Mouse (Mus musculus) limb, embryonic 14.5 days (tissue): ENCODE measurements around the gene Kcnb1. TPM values are rescaled to one million over a fixed set of nuclear protein-coding genes. Genes with fewer than 3 reads are reported as not detected.

ENCODE experiments used
- ATAC-seq: fragments of 200-750 bp; cut with Nextera tagmentation; 2 replicates; pipeline ENCODE4 v1.8.0; 2017; ENCODE audit warnings: low read depth, moderate number of reproducible peaks, moderate TSS enrichment; ENCODE audit not compliant: low FRiP score
- DNase-seq: peaks from one replicate; pipeline ENCODE4 v3.0.0-alpha.2; 2015; ENCODE audit warnings: low spot score
- H3K27ac ChIP-seq: fragments of 300-500 bp; sonication (generic); replicated peaks from 2 replicates; pipeline ENCODE4 v1.5.1; 2014; ENCODE audit warnings: low read depth, mild to moderate bottlenecking, low read length, moderate library complexity, mixed read lengths
- H3K27me3 ChIP-seq: fragments of 300-500 bp; sonication (generic); 2 replicates; pipeline ENCODE4 v1.6.1; 2014; ENCODE audit warnings: low read length, mixed read lengths; ENCODE audit not compliant: control insufficient read depth, insufficient read depth
- H3K36me3 ChIP-seq: fragments of 300-500 bp; sonication (generic); 2 replicates; pipeline ENCODE4 v1.6.1; 2014; ENCODE audit warnings: mild to moderate bottlenecking, low read length, moderate library complexity, mixed read lengths; ENCODE audit not compliant: control insufficient read depth, insufficient read depth
- H3K4me1 ChIP-seq: fragments of 300-500 bp; sonication (generic); 2 replicates; pipeline ENCODE4 v1.6.1; 2014; ENCODE audit warnings: antibody characterized with exemption, low read length, mixed read lengths; ENCODE audit not compliant: control insufficient read depth, insufficient read depth
- H3K4me2 ChIP-seq: fragments of 300-500 bp; sonication (generic); replicated peaks from 2 replicates; pipeline ENCODE4 v1.6.1; 2014; ENCODE audit warnings: low read depth, mild to moderate bottlenecking, low read length, moderate library complexity; ENCODE audit not compliant: severe bottlenecking
- H3K4me3 ChIP-seq: fragments of 300-500 bp; sonication (generic); replicated peaks from 2 replicates; pipeline ENCODE4 v1.5.1; 2014; ENCODE audit warnings: low read length
- H3K9ac ChIP-seq: fragments of 300-500 bp; sonication (generic); 2 replicates; pipeline ENCODE4 v1.6.1; 2014; ENCODE audit warnings: mild to moderate bottlenecking, low read depth, low read length, moderate library complexity; ENCODE audit not compliant: severe bottlenecking
- H3K9me3 ChIP-seq: fragments of 300-500 bp; sonication (generic); 2 replicates; pipeline ENCODE4 v1.6.1; 2016; ENCODE audit warnings: low read length; ENCODE audit not compliant: control insufficient read depth
- POLR2A ChIP-seq: fragments of 200-500 bp; IDR thresholded peaks from 2 replicates; pipeline ENCODE4 v1.8.0; 2012; ENCODE audit warnings: inconsistent platforms, mild to moderate bottlenecking, moderate library complexity, borderline replicate concordance; ENCODE audit not compliant: insufficient read depth, insufficient read length; ENCODE audit errors: extremely low read depth
- WGBS: fragments of 180-500 bp; shearing (Covaris S2); extraction: QIAGEN DNeasy Blood & Tissue Kit; methylation state at CpG from one replicate; pipeline ENCODE4 v1.1.7; 2014; 5-methylcytosine and 5-hydroxymethylcytosine counted together
- polyA plus RNA-seq, 2 experiments: library from polyadenylated mRNA; depleted of rRNA in 1 of 2; stranded (reverse) in 1 of 2; unstranded in 1 of 2; fragments of >200 nt; fragmentation: Nextera tagmentation in 1 of 2; extraction: Ambion mirVana in 1 of 2; gene quantifications; 2 replicates each; pipeline versions ENCODE4 v1.2.1 to v1.2.3; 2012 to 2014

The Kcnb1 gene
- polyA plus RNA-seq (2012; rRNA removed) = 2.7 and 3.3 TPM in 2 replicates
- polyA plus RNA-seq (2014; fragmentation: Nextera tagmentation; extraction: Ambion mirVana) = 1.3 and 1.6 TPM in 2 replicates

DNA sequence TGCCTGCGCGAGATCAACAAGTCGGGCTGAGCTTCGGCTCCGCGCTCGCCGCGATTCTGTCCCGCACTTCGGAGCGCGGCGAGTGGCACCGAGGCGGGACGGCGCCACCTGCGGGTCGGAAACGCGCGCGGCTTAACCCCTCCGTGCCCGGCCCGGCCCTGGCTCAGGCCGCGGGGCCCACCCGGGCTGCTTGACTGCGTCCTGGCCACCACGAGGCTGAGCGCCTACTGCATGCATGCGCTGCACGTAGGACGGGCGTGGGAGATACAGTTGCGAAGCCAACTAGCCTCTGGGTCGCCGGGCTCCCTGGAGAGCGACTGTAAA, at the start of gene Kcnb1:
Gene Kcnb1 (minus strand): TSS at position 80 of the 324 bp plus-strand sequence.
- H3K4me2 ChIP-seq = peak within 1 kb of the TSS; percentile 73
- peak within 1 kb of the TSS; percentile 49 for H3K4me3 ChIP-seq
- ATAC-seq = peak; percentile 54; the same call in 1 of the 2 replicates
- no peak for TF ChIP-seq POLR2A
- no peaks in the 10 kb centered on the region for H3K36me3 ChIP-seq
- H3K9ac ChIP-seq = peak within 1 kb of the TSS; percentile 50
- peaks cover 9% of the 10 kb centered on the region; the same call in 1 of the 2 replicates for H3K4me1 ChIP-seq
- WGBS = under 1% methylated on average over 11 of the region's 41 CpGs
- no peaks in the 10 kb centered on the region for H3K9me3 ChIP-seq
- peaks cover 59% of the 10 kb centered on the region for H3K27me3 ChIP-seq
- peak; percentile 64 for DNase-seq
- no peak within 1 kb of the TSS for H3K27ac ChIP-seq

DNA sequence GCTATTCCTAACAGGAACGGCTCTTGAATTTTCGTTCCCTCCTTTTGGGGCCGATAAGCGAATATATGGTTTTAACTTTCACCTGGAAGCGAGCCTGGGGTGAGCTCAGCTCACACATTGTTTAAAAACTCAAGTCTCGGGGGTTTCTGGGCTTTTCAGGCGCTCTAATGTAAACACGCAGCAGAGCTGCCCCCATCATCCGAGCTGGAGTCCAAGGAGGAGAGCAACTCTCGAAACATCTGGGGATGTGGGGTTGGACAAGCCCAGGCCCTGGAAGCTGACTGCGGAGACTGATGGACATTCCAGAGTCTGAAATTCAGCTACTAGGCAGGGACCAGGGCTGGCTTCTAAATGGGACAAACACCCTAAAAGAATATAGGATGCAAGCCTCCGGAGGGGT, 49.3 kb upstream of the Kcnb1 start:
- ATAC-seq = peak; percentile 64; the same call in 1 of the 2 replicates

DNA sequence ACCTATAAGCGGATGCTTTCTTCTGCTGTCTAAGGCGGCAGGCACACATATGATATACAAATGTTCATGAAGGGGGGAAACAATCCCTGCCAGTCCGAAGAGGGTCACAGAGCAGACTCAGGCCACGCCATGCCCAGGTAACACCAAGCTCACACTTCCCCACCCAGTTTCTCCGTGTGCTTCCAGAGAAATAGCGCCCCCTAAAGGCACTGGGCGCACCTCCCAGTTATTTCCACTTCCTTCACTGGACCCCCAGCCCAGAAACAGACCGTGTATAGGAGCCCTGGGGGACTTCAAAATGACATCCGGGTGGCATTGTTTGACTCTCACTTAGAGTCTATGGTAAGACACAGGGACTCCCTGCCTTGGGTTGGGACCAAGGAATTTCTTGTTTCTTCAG, 47.3 kb upstream of the Kcnb1 start:
- Histone ChIP-seq H3K9ac (no peak overlapping the region), H3K27me3 (no peaks in the 10 kb centered on the region), H3K4me3 (no peak overlapping the region), H3K4me2 (no peak overlapping the region), H3K27ac (no peak overlapping the region), H3K36me3 (no peaks in the 10 kb centered on the region), H3K9me3 (no peaks in the 10 kb centered on the region), H3K4me1 (peaks cover 38% of the 10 kb centered on the region)
- DNase-seq = no peak
- ATAC-seq = no peak
- no peak for TF ChIP-seq POLR2A
- 74% methylated on average over 9 of the region's 9 CpGs for WGBS

More for the DNA sequence above, 49.3 kb upstream of the Kcnb1 start:
- Histone ChIP-seq H3K4me2 (peak overlapping the region; percentile 81), H3K27me3 (no peaks in the 10 kb centered on the region), H3K9me3 (no peaks in the 10 kb centered on the region), H3K27ac (peak overlapping the region; percentile 34; the same call in 1 of the 2 replicates), H3K9ac (peak overlapping the region; percentile 66), H3K4me3 (peak overlapping the region; percentile 51), H3K4me1 (peaks cover 24% of the 10 kb centered on the region), H3K36me3 (no peaks in the 10 kb centered on the region)
- DNase-seq = peak; percentile 52
- WGBS = 11% methylated on average over 12 of the region's 12 CpGs
- no peak for TF ChIP-seq POLR2A

- no peak for ATAC-seq
- H3K4me3 ChIP-seq = no peak overlapping the region
- no peak overlapping the region for H3K4me2 ChIP-seq
- H3K27ac ChIP-seq = no peak overlapping the region
- H3K27me3 ChIP-seq = no peaks in the 10 kb centered on the region
- no peaks in the 10 kb centered on the region for H3K36me3 ChIP-seq
- no peak for DNase-seq
- peaks cover 43% of the 10 kb centered on the region for H3K4me1 ChIP-seq
- WGBS = 92% methylated on average over 4 of the region's 4 CpGs
- TF ChIP-seq POLR2A = no peak
- no peak overlapping the region for H3K9ac ChIP-seq
- H3K9me3 ChIP-seq = no peaks in the 10 kb centered on the region
Measured at GRCm38 (mm10) chr2:167236174-167236573, 46.2 kb upstream of the Kcnb1 start.

GRCm38 (mm10) chr2:167235338-167236018, 45.5 kb upstream of the Kcnb1 start:
- Histone ChIP-seq H3K4me2 (no peak overlapping the region), H3K27ac (no peak overlapping the region)

More at GRCm38 (mm10) chr2:167235338-167236018, 45.5 kb upstream of the Kcnb1 start:
- no peak overlapping the region for H3K9ac ChIP-seq
- no peaks in the 10 kb centered on the region for H3K27me3 ChIP-seq
- TF ChIP-seq POLR2A = no peak
- H3K4me3 ChIP-seq = no peak overlapping the region
- DNase-seq (no peak), ATAC-seq (no peak)
- H3K9me3 ChIP-seq = no peaks in the 10 kb centered on the region
- H3K4me1 ChIP-seq = peaks cover 39% of the 10 kb centered on the region
- WGBS = 61% methylated on average over 17 of the region's 17 CpGs
- no peaks in the 10 kb centered on the region for H3K36me3 ChIP-seq
